Mouse (Mus musculus) MEL (cell line): ENCODE measurements around the gene Gria3. TPM values are rescaled to one million over a fixed set of nuclear protein-coding genes. Genes with fewer than 3 reads are reported as not detected.

Experiments used
- DNase-seq: peaks from one replicate; pipeline ENCODE4 v3.0.0; 2011; ENCODE audit warnings: low read depth, low spot score
- H3K27ac ChIP-seq: 2 replicates; pipeline ENCODE4 v1.5.1; 2012; ENCODE audit warnings: low read depth, mild to moderate bottlenecking, control low read depth, low read length, moderate library complexity; ENCODE audit not compliant: control insufficient read depth
- H3K27me3 ChIP-seq, 2 experiments: fragments of 150-350 bp in 1 of 2; sonication (generic) in 1 of 2; 2 replicates each; pipeline ENCODE4 v1.6.1; 2012; ENCODE audit warnings: low read length in 2 of 2, mild to moderate bottlenecking in 2 of 2, improper control_type of control experiment in 1 of 2, moderate library complexity in 1 of 2; ENCODE audit not compliant: insufficient read depth in 2 of 2, control insufficient read depth in 1 of 2
- H3K36me3 ChIP-seq, 2 experiments: 2 replicates each; pipeline ENCODE4 v1.6.1; 2012 to 2014; ENCODE audit warnings: low read length in 2 of 2, improper control_type of control experiment in 1 of 2, inconsistent platforms in 1 of 2, mild to moderate bottlenecking in 1 of 2; ENCODE audit not compliant: insufficient read depth in 2 of 2, control insufficient read depth in 1 of 2
- H3K4me1 ChIP-seq, 2 experiments: fragments of 150-350 bp in 1 of 2; sonication (generic) in 1 of 2; 2 replicates each; pipeline ENCODE4 v1.6.1; 2012; ENCODE audit warnings: low read length in 2 of 2, improper control_type of control experiment in 1 of 2, mild to moderate bottlenecking in 1 of 2; ENCODE audit not compliant: insufficient read depth in 2 of 2, control insufficient read depth in 1 of 2
- H3K4me3 ChIP-seq, 2 experiments: fragments of 150-350 bp in 1 of 2; sonication (generic) in 1 of 2; 2 replicates each; pipeline ENCODE4 v1.5.1; 2012; ENCODE audit warnings: low read depth in 2 of 2, low read length in 2 of 2, mild to moderate bottlenecking in 2 of 2, moderate library complexity in 2 of 2, control low read depth in 1 of 2, improper control_type of control experiment in 1 of 2; ENCODE audit not compliant: control insufficient read depth in 1 of 2, insufficient read depth in 1 of 2
- H3K79me2 ChIP-seq: 2 replicates; pipeline ENCODE4 v1.6.1; 2012; ENCODE audit warnings: mild to moderate bottlenecking, low read length, moderate library complexity; ENCODE audit not compliant: control insufficient read depth, poor library complexity, insufficient read depth
- H3K9ac ChIP-seq: 2 replicates; pipeline ENCODE4 v1.6.1; 2012; ENCODE audit warnings: low read depth, mild to moderate bottlenecking, control low read depth, low read length, moderate library complexity; ENCODE audit not compliant: control insufficient read depth, poor library complexity, severe bottlenecking
- H3K9me3 ChIP-seq: fragments of 150-350 bp; sonication (generic); replicated peaks from 2 replicates; pipeline ENCODE4 v1.6.1; 2012; ENCODE audit warnings: mild to moderate bottlenecking, low read length, improper control_type of control experiment, moderate library complexity; ENCODE audit not compliant: insufficient read depth
- BHLHE40 ChIP-seq: IDR thresholded peaks from 2 replicates; pipeline ENCODE4 v1.6.1; 2012; ENCODE audit warnings: low read depth, mild to moderate bottlenecking, inconsistent platforms, low read length, improper control_type of control experiment, borderline replicate concordance
- CHD1 ChIP-seq: IDR thresholded peaks from 2 replicates; pipeline ENCODE4 v1.6.1; 2012; ENCODE audit warnings: low read depth, mild to moderate bottlenecking, inconsistent platforms, low read length, improper control_type of control experiment
- ELF1 ChIP-seq: IDR thresholded peaks from 2 replicates; pipeline ENCODE4 v1.6.1; 2014; ENCODE audit warnings: low read depth, mild to moderate bottlenecking, inconsistent platforms, low read length, improper control_type of control experiment, moderate library complexity
- EP300 ChIP-seq, 2 experiments: IDR thresholded peaks; 2 replicates each; pipeline ENCODE4 v1.6.1; 2011; ENCODE audit warnings: improper control_type of control experiment in 2 of 2, low read length in 2 of 2, low read depth in 1 of 2, mild to moderate bottlenecking in 1 of 2
- MAFK ChIP-seq: IDR thresholded peaks from 2 replicates; pipeline ENCODE4 v1.6.1; 2011; ENCODE audit warnings: low read depth, mild to moderate bottlenecking, low read length, improper control_type of control experiment, borderline replicate concordance
- MAZ ChIP-seq: IDR thresholded peaks from 2 replicates; pipeline ENCODE4 v1.6.1; 2012; ENCODE audit warnings: low read depth, mild to moderate bottlenecking, inconsistent platforms, low read length, improper control_type of control experiment
- MEF2A ChIP-seq: IDR thresholded peaks from 2 replicates; pipeline ENCODE4 v1.6.1; 2014; ENCODE audit warnings: low read depth, mild to moderate bottlenecking, inconsistent platforms, low read length, improper control_type of control experiment; ENCODE audit not compliant: poor library complexity, insufficient replicate concordance, severe bottlenecking; ENCODE audit errors: extremely low read depth
- MYB ChIP-seq: IDR thresholded peaks from 2 replicates; pipeline ENCODE4 v1.6.1; 2011; ENCODE audit warnings: mild to moderate bottlenecking, low read depth, low read length, improper control_type of control experiment
- MYC ChIP-seq: IDR thresholded peaks from 2 replicates; pipeline ENCODE4 v1.6.1; 2011; ENCODE audit warnings: low read depth, mild to moderate bottlenecking, low read length, improper control_type of control experiment, moderate library complexity
- NRF1 ChIP-seq: IDR thresholded peaks from 2 replicates; pipeline ENCODE4 v1.6.1; 2014; ENCODE audit warnings: low read depth, mild to moderate bottlenecking, inconsistent platforms, low read length, improper control_type of control experiment, moderate library complexity; ENCODE audit not compliant: poor library complexity, insufficient read depth, severe bottlenecking
- SMC3 ChIP-seq: IDR thresholded peaks from 2 replicates; pipeline ENCODE4 v1.6.1; 2011; ENCODE audit warnings: low read depth, low read length, improper control_type of control experiment
- TAL1 ChIP-seq: IDR thresholded peaks from 2 replicates; pipeline ENCODE4 v1.6.1; 2012; ENCODE audit warnings: mild to moderate bottlenecking, inconsistent platforms, low read length, moderate library complexity, mixed read lengths
- TBP ChIP-seq: IDR thresholded peaks from 2 replicates; pipeline ENCODE4 v1.8.0; 2011; ENCODE audit warnings: low read depth, low read length, improper control_type of control experiment
- USF1 ChIP-seq: IDR thresholded peaks from 2 replicates; pipeline ENCODE4 v1.6.1; 2014; ENCODE audit warnings: low read depth, mild to moderate bottlenecking, inconsistent platforms, low read length, improper control_type of control experiment, moderate library complexity
- ZMIZ1 ChIP-seq: IDR thresholded peaks from 2 replicates; pipeline ENCODE4 v1.6.1; 2012; ENCODE audit warnings: low read depth, mild to moderate bottlenecking, inconsistent platforms, low read length, improper control_type of control experiment, moderate library complexity
- ZNF384 ChIP-seq: IDR thresholded peaks from 2 replicates; pipeline ENCODE4 v1.6.1; 2012; ENCODE audit warnings: low read depth, mild to moderate bottlenecking, inconsistent platforms, low read length, improper control_type of control experiment
- polyA plus RNA-seq, 2 experiments: library from polyadenylated mRNA; stranded (reverse) in 1 of 2; unstranded in 1 of 2; fragments of >175 nt in 1 of 2; fragments of >200 nt in 1 of 2; gene quantifications; 2 replicates each; pipeline versions ENCODE4 v1.2.1 to v1.2.4; 2012; ENCODE audit warnings: low replicate concordance in 2 of 2, low read depth in 1 of 2; ENCODE audit not compliant: insufficient read length in 2 of 2, insufficient read depth in 1 of 2, missing spikeins in 1 of 2
- total RNA-seq: library from RNA; depleted of rRNA; stranded (reverse); fragments of 300-350 nt; gene quantifications from 2 replicates; pipeline ENCODE4 v1.2.3, GENCODE M21; 2012

The Gria3 gene
- total and polyA plus RNA-seq, 3 experiments: not detected

- Histone ChIP-seq H3K4me3 (no peak overlapping the region), H3K27me3 (no peaks in the 10 kb centered on the region), H3K36me3 (no peaks in the 10 kb centered on the region), H3K27ac (no peak overlapping the region), H3K9ac (no peak overlapping the region), H3K4me1 (no peaks in the 10 kb centered on the region), H3K79me2 (no peaks in the 10 kb centered on the region), H3K9me3 (no peaks in the 10 kb centered on the region)
- DNase-seq: no peak
- TF ChIP-seq ZMIZ1: no peak
- TF ChIP-seq SMC3: no peak
These were observed 161.8 kb downstream of the Gria3 start for GRCm38 (mm10) chrX:41562296-41563060.

- Histone ChIP-seq H3K9me3 (no peaks in the 10 kb centered on the region), H3K27ac (no peak overlapping the region), H3K27me3 (no peaks in the 10 kb centered on the region), H3K79me2 (no peaks in the 10 kb centered on the region), H3K9ac (no peak overlapping the region), H3K36me3 (no peaks in the 10 kb centered on the region), H3K4me1 (no peaks in the 10 kb centered on the region), H3K4me3 (no peak overlapping the region)
- no peak for DNase-seq
- no peak for TF ChIP-seq USF1
- no peak for TF ChIP-seq NRF1
- no peak for TF ChIP-seq TBP
- TF ChIP-seq MEF2A: no peak
- no peak for TF ChIP-seq ZNF384
- TF ChIP-seq MYB: no peak
- TF ChIP-seq ELF1: no peak
- no peak for TF ChIP-seq TAL1
- no peak for TF ChIP-seq MAFK
- no peak for TF ChIP-seq EP300 (IDR thresholded peaks at IDR 0.05; ENCODE audit: low read depth in 1 of 2, low read length in 2 of 2)
- no peak for TF ChIP-seq MYC
- no peak for TF ChIP-seq MAZ
- no peak for TF ChIP-seq ZMIZ1
- no peak for TF ChIP-seq BHLHE40
- no peak for TF ChIP-seq CHD1
These were observed 164.2 kb downstream of the Gria3 start for GRCm38 (mm10) chrX:41564898-41565297.
